8 mouse cellular contexts compared by ENCODE assay signal in genomic region chr4:24898636-24899035, GRCm38 (mm10). TPM values are rescaled to one million over a fixed set of nuclear protein-coding genes. Genes with fewer than 3 reads are reported as not detected.
A peak's percentile ranks its signal among the peaks of the same experiment; 100 is the strongest.
DNase-seq lines count a peak whose midpoint lies in the region; ATAC-seq and TF ChIP-seq lines count a peak whose summit lies in the region.

No protein-coding gene starts in this region.

- ATAC-seq in heart, embryonic 12.5 days (ENCODE audit: insufficient number of reproducible peaks, low FRiP score): no peak
- ATAC-seq in forebrain, embryonic 12.5 days (ENCODE audit: low FRiP score): no peak

- H3K4me3 ChIP-seq in heart, embryonic 12.5 days: peak overlapping the region; percentile 94
- peak overlapping the region; percentile 89 for H3K4me3 ChIP-seq in ES-Bruce4 (ENCODE audit: low read depth, low read length)
- H3K4me3 ChIP-seq in forebrain, embryonic 12.5 days (replicated peaks): peak overlapping the region; percentile 75
- H3K4me3 ChIP-seq in limb, embryonic 10.5 days: peak overlapping the region; percentile 76
- peak overlapping the region; percentile 37 for H3K4me3 ChIP-seq in olfactory bulb, adult 2 months (ENCODE audit: insufficient read depth, low read depth, low read length)

- DNase-seq in heart, adult 8-10 months (ENCODE audit: low spot score): no peak
- peak; percentile 32 for DNase-seq in limb, embryonic 10.5 days (ENCODE audit: low spot score)
- no peak for DNase-seq in left cerebral cortex, postnatal 4 days
- no peak for DNase-seq in testis, postnatal 14 days (ENCODE audit: low spot score)

- H3K4me2 ChIP-seq in heart, embryonic 12.5 days: peak overlapping the region; percentile 79
- H3K4me2 ChIP-seq in forebrain, embryonic 12.5 days: peak overlapping the region; percentile 69

- TF ChIP-seq EP300 in ES-Bruce4 (IDR thresholded peaks at IDR 0.05; ENCODE audit: insufficient read depth, low read depth, low read length): no peak

- TF ChIP-seq POLR2A in ES-Bruce4 (IDR thresholded peaks at IDR 0.05; ENCODE audit: insufficient read depth, low read length): no peak
- no peak for TF ChIP-seq POLR2A in olfactory bulb, adult 2 months (IDR thresholded peaks at IDR 0.05; ENCODE audit: insufficient read depth, low read depth, low read length)

- no peaks in the 10 kb centered on the region for H3K27me3 ChIP-seq in heart, embryonic 12.5 days (replicated peaks)
- no peaks in the 10 kb centered on the region for H3K27me3 ChIP-seq in ES-Bruce4 (ENCODE audit: control insufficient read depth, insufficient read depth, low read length, poor library complexity, severe bottlenecking)
- H3K27me3 ChIP-seq in forebrain, embryonic 12.5 days: no peaks in the 10 kb centered on the region
- H3K27me3 ChIP-seq in limb, embryonic 10.5 days (ENCODE audit: low read depth, poor library complexity, severe bottlenecking): no peaks in the 10 kb centered on the region

- intact Hi-C loops in left cerebral cortex, postnatal 4 days (cut with DNase I): loop anchor here (5.0 kb wide), 2 partner anchors 279 to 1644 kb away; no protein-coding TSS in a partner anchor

- H3K9ac ChIP-seq in heart, embryonic 12.5 days: peak overlapping the region; percentile 89
- peak overlapping the region; percentile 69 for H3K9ac ChIP-seq in ES-Bruce4 (ENCODE audit: low read depth, poor library complexity, severe bottlenecking)
- peak overlapping the region; percentile 74 for H3K9ac ChIP-seq in forebrain, embryonic 12.5 days

- no peaks in the 10 kb centered on the region for H3K9me3 ChIP-seq in heart, embryonic 12.5 days (replicated peaks)
- H3K9me3 ChIP-seq in ES-Bruce4 (replicated peaks; ENCODE audit: control insufficient read depth, insufficient read depth, low read length, poor library complexity, severe bottlenecking): no peaks in the 10 kb centered on the region
- no peaks in the 10 kb centered on the region for H3K9me3 ChIP-seq in forebrain, embryonic 12.5 days
- H3K9me3 ChIP-seq in limb, embryonic 10.5 days (replicated peaks): no peaks in the 10 kb centered on the region

- H3K36me3 ChIP-seq in heart, embryonic 12.5 days: peaks cover 21% of the 10 kb centered on the region
- peaks cover 8% of the 10 kb centered on the region for H3K36me3 ChIP-seq in ES-Bruce4 (ENCODE audit: control insufficient read depth, insufficient read depth, low read length, poor library complexity, severe bottlenecking)
- peaks cover 27% of the 10 kb centered on the region for H3K36me3 ChIP-seq in forebrain, embryonic 12.5 days (replicated peaks)
- H3K36me3 ChIP-seq in limb, embryonic 10.5 days: peaks cover 34% of the 10 kb centered on the region

- WGBS in heart, embryonic 12.5 days: 27% methylated on average over 8 of the region's 8 CpGs
- WGBS in forebrain, embryonic 12.5 days: 26% methylated on average over 8 of the region's 8 CpGs
- WGBS in limb, embryonic 10.5 days: 27% methylated on average over 8 of the region's 8 CpGs
- 20% methylated on average over 8 of the region's 8 CpGs for WGBS in olfactory bulb, adult 2 months

- H3K4me1 ChIP-seq in heart, embryonic 12.5 days (replicated peaks): peaks cover 6% of the 10 kb centered on the region; the same call in 1 of the 2 replicates
- no peaks in the 10 kb centered on the region for H3K4me1 ChIP-seq in ES-Bruce4 (ENCODE audit: control insufficient read depth, insufficient read depth, low read length)
- peaks cover 8% of the 10 kb centered on the region for H3K4me1 ChIP-seq in forebrain, embryonic 12.5 days
- peaks cover 8% of the 10 kb centered on the region for H3K4me1 ChIP-seq in limb, embryonic 10.5 days
- H3K4me1 ChIP-seq in olfactory bulb, adult 2 months (ENCODE audit: control insufficient read depth, insufficient read depth, low read length): no peaks in the 10 kb centered on the region

- no peak for TF ChIP-seq CTCF in ES-Bruce4 (IDR thresholded peaks at IDR 0.05; ENCODE audit: low read depth, low read length)
- TF ChIP-seq CTCF in olfactory bulb, adult 2 months (IDR thresholded peaks at IDR 0.05; ENCODE audit: insufficient read depth, low read depth, low read length): no peak

- H3K27ac ChIP-seq in heart, embryonic 12.5 days (ENCODE audit: poor library complexity, severe bottlenecking): no peak overlapping the region
- H3K27ac ChIP-seq in ES-Bruce4 (ENCODE audit: insufficient read depth, low read length): no peak overlapping the region
- no peak overlapping the region for H3K27ac ChIP-seq in forebrain, embryonic 12.5 days
- H3K27ac ChIP-seq in limb, embryonic 10.5 days: no peak overlapping the region
- H3K27ac ChIP-seq in olfactory bulb, adult 2 months (ENCODE audit: insufficient read depth, low read depth, low read length): no peak overlapping the region

RNA-seq across cellular contexts. Expression of gene Ndufaf4, which starts 0.8 kb away (rescaled TPM):
- 82.1 and 82.2 TPM in 2 replicates for polyA plus RNA-seq in heart, embryonic 12.5 days (2016; fragmentation: Nextera tagmentation; extraction: Ambion mirVana)
- total RNA-seq in heart, adult 8-10 months (2022): 10 to 100 TPM; 58.1 to 71.7 (median 66.7) TPM
- polyA plus RNA-seq in ES-Bruce4 (2011; ENCODE audit: insufficient read depth, insufficient read length, low read depth, missing spikeins): 27.7 and 28.2 TPM in 2 replicates
- 59.8 and 65.6 TPM in 2 replicates for polyA plus RNA-seq in forebrain, embryonic 12.5 days (2016; fragmentation: Nextera tagmentation; extraction: Ambion mirVana)
- 53.3 and 64.7 TPM in 2 replicates for polyA plus RNA-seq in limb, embryonic 10.5 days (2016; fragmentation: Nextera tagmentation; extraction: Ambion mirVana)
- polyA plus RNA-seq in olfactory bulb, adult 2 months (2012; ENCODE audit: insufficient read depth, insufficient read length, low replicate concordance, missing spikeins): not detected in 2 replicates
- total RNA-seq in left cerebral cortex, postnatal 4 days (2021): 10 to 100 TPM; 33.1 to 34.5 TPM

RNA-seq across cellular contexts. Expression of gene Klhl32, which starts 47.7 kb away (rescaled TPM):
- polyA plus RNA-seq in heart, embryonic 12.5 days (2016; fragmentation: Nextera tagmentation; extraction: Ambion mirVana): 2.7 and 2.9 TPM in 2 replicates
- total RNA-seq in heart, adult 8-10 months (2022): 1 to 10 TPM; 1.2 to 2.0 (median 1.3) TPM
- polyA plus RNA-seq in ES-Bruce4 (2011; ENCODE audit: insufficient read depth, insufficient read length, low read depth, missing spikeins): 0.38 and 0.96 TPM in 2 replicates
- 10.5 and 11.6 TPM in 2 replicates for polyA plus RNA-seq in forebrain, embryonic 12.5 days (2016; fragmentation: Nextera tagmentation; extraction: Ambion mirVana)
- polyA plus RNA-seq in limb, embryonic 10.5 days (2016; fragmentation: Nextera tagmentation; extraction: Ambion mirVana): 4.0 and 4.9 TPM in 2 replicates
- not detected in 2 replicates for polyA plus RNA-seq in olfactory bulb, adult 2 months (2012; ENCODE audit: insufficient read depth, insufficient read length, low replicate concordance, missing spikeins)
- total RNA-seq in left cerebral cortex, postnatal 4 days (2021): 10 to 100 TPM; 21.3 to 23.8 TPM

Comparison
In these comparisons a context has a peak if more than half of its experiments do, and no peak if none do; other contexts are left out.
1. H3K4me3 ChIP-seq: peak in every context shown above with its lines; median percentile 94 in heart, embryonic 12.5 days; 89 in ES-Bruce4; 76 in limb, embryonic 10.5 days; 75 in forebrain, embryonic 12.5 days; 37 in olfactory bulb, adult 2 months.